Mouse (Mus musculus) small intestine, adult 2 months (tissue): ENCODE data around the gene Pds5b.

Source experiments
- CTCF ChIP-seq: fragments of 200-500 bp; IDR thresholded peaks from 2 replicates; pipeline ENCODE4 v1.5.1; 2012; ENCODE audit warnings: low read depth, mild to moderate bottlenecking, control low read depth, inconsistent platforms, low read length, moderate library complexity, mixed read lengths; ENCODE audit not compliant: insufficient replicate concordance, insufficient read length; ENCODE audit errors: extremely low read depth
- POLR2A ChIP-seq: fragments of 200-500 bp; IDR thresholded peaks from 2 replicates; pipeline ENCODE4 v1.6.1; 2012; ENCODE audit warnings: low read depth, mild to moderate bottlenecking, control low read depth, inconsistent platforms, low read length, moderate library complexity

- TF ChIP-seq CTCF (no peak), POLR2A (no peak)
Observed at GRCm38 (mm10) chr5:150815400-150815799, 141.9 kb downstream of the Pds5b start.
